Mouse (Mus musculus) lung, embryonic 14.5 days (tissue): ENCODE data around the gene Cga. TPM values are rescaled to one million over a fixed set of nuclear protein-coding genes. Genes with fewer than 3 reads are reported as not detected.
"Not testable (repeated sequence)": the region's sequence is repeated elsewhere in the genome, so short reads cannot be mapped to it uniquely, and the experiment has no call there.

ENCODE experiments used
- ATAC-seq: fragments of 200-750 bp; cut with Nextera tagmentation; 2 replicates; pipeline ENCODE4 v1.8.0; 2017; ENCODE audit warnings: mild to moderate bottlenecking, moderate TSS enrichment, moderate library complexity; ENCODE audit not compliant: insufficient read depth
- DNase-seq: peaks from one replicate; pipeline ENCODE4 v3.0.0-alpha.2; 2015
- H3K27ac ChIP-seq: fragments of 300-500 bp; sonication (generic); 2 replicates; pipeline ENCODE4 v1.5.1; 2014; ENCODE audit warnings: low read depth, mild to moderate bottlenecking, moderate library complexity
- H3K27me3 ChIP-seq: fragments of 300-500 bp; sonication (generic); 2 replicates; pipeline ENCODE4 v1.6.1; 2014; ENCODE audit warnings: low read length, control low read depth; ENCODE audit not compliant: insufficient read depth
- H3K36me3 ChIP-seq: fragments of 300-500 bp; sonication (generic); 2 replicates; pipeline ENCODE4 v1.6.1; 2014; ENCODE audit warnings: control low read depth; ENCODE audit not compliant: insufficient read depth
- H3K4me1 ChIP-seq: fragments of 300-500 bp; sonication (generic); 2 replicates; pipeline ENCODE4 v1.6.1; 2014; ENCODE audit warnings: antibody characterized with exemption, control low read depth; ENCODE audit not compliant: insufficient read depth
- H3K4me2 ChIP-seq: fragments of 300-500 bp; sonication (generic); 2 replicates; pipeline ENCODE4 v1.6.1; 2014; ENCODE audit warnings: mild to moderate bottlenecking
- H3K4me3 ChIP-seq: fragments of 300-500 bp; sonication (generic); 2 replicates; pipeline ENCODE4 v1.5.1; 2014; ENCODE audit warnings: low read depth, low read length
- H3K9ac ChIP-seq: fragments of 300-500 bp; sonication (generic); 2 replicates; pipeline ENCODE4 v1.6.1; 2014
- H3K9me3 ChIP-seq: fragments of 300-500 bp; sonication (generic); 2 replicates; pipeline ENCODE4 v1.6.1; 2016; ENCODE audit warnings: low read depth, low read length, control low read depth
- CTCF ChIP-seq: IDR thresholded peaks from 2 replicates; pipeline ENCODE4 v1.5.1; 2016; ENCODE audit warnings: antibody characterized with exemption, low read depth
- WGBS: fragments of 180-500 bp; shearing (Covaris S2); extraction: QIAGEN DNeasy Blood & Tissue Kit; methylation state at CpG from one replicate; pipeline ENCODE4 v1.1.7; 2014; 5-methylcytosine and 5-hydroxymethylcytosine counted together
- polyA plus RNA-seq: library from polyadenylated mRNA; unstranded; fragments of >200 nt; fragmentation: Nextera tagmentation; extraction: Ambion mirVana; gene quantifications from 2 replicates; pipeline ENCODE4 v1.2.1, GENCODE M21; 2014

The Cga gene
- polyA plus RNA-seq, 1 experiment from 2014 or later, result not detected

GRCm38 (mm10) chr4:34922177-34922870 lies 28.7 kb downstream of the Cga start:
- Histone ChIP-seq H3K36me3 (no peaks in the 10 kb centered on the region), H3K9me3 (no peaks in the 10 kb centered on the region), H3K4me1 (no peaks in the 10 kb centered on the region), H3K4me3 (no peak overlapping the region), H3K27me3 (no peaks in the 10 kb centered on the region), H3K9ac (no peak overlapping the region), H3K27ac (no peak overlapping the region), H3K4me2 (no peak overlapping the region)
- ATAC-seq (no peak), DNase-seq (peak; percentile 83)
- 62% methylated on average over 6 of the region's 6 CpGs for WGBS
- peak; percentile 93 for TF ChIP-seq CTCF

- not testable (repeated sequence) for H3K9me3 ChIP-seq, DNase-seq, H3K9ac ChIP-seq, H3K4me1 ChIP-seq, ATAC-seq, H3K27ac ChIP-seq, H3K27me3 ChIP-seq, H3K4me2 ChIP-seq, H3K36me3 ChIP-seq, H3K4me3 ChIP-seq
- WGBS, result 76% methylated on average over 7 of the region's 7 CpGs
Measured at GRCm38 (mm10) chr4:34928386-34928785, 34.8 kb downstream of the Cga start.

GRCm38 (mm10) chr4:34941046-34941445 lies 47.5 kb downstream of the Cga start:
- Histone ChIP-seq H3K4me3 (no peak overlapping the region), H3K9ac (no peak overlapping the region), H3K27me3 (no peaks in the 10 kb centered on the region), H3K27ac (no peak overlapping the region), H3K36me3 (no peaks in the 10 kb centered on the region), H3K4me1 (no peaks in the 10 kb centered on the region), H3K9me3 (no peaks in the 10 kb centered on the region), H3K4me2 (no peak overlapping the region)
- ATAC-seq (no peak), DNase-seq (no peak)
- WGBS, result 92% methylated on average over 25 of the region's 25 CpGs
- TF ChIP-seq CTCF, result no peak

- DNase-seq (no peak), ATAC-seq (no peak)
- no peaks in the 10 kb centered on the region for H3K27me3 ChIP-seq
- TF ChIP-seq CTCF, result no peak
- no peak overlapping the region for H3K27ac ChIP-seq
- no peak overlapping the region for H3K4me2 ChIP-seq
- H3K4me1 ChIP-seq, result no peaks in the 10 kb centered on the region
- no peak overlapping the region for H3K4me3 ChIP-seq
- H3K9ac ChIP-seq, result no peak overlapping the region
- no peaks in the 10 kb centered on the region for H3K36me3 ChIP-seq
- H3K9me3 ChIP-seq, result no peaks in the 10 kb centered on the region
Measured at GRCm38 (mm10) chr4:34947181-34947580, 53.6 kb downstream of the Cga start.

- DNase-seq (no peak), ATAC-seq (no peak)
- WGBS, result 71% methylated on average over 10 of the region's 10 CpGs
- Histone ChIP-seq H3K4me2 (no peak overlapping the region), H3K27ac (no peak overlapping the region), H3K4me1 (no peaks in the 10 kb centered on the region), H3K27me3 (no peaks in the 10 kb centered on the region), H3K9me3 (no peaks in the 10 kb centered on the region), H3K9ac (no peak overlapping the region), H3K36me3 (no peaks in the 10 kb centered on the region; the same call in 1 of the 2 replicates), H3K4me3 (no peak overlapping the region)
- TF ChIP-seq CTCF, result no peak
Measured at GRCm38 (mm10) chr4:34953716-34954115, 60.1 kb downstream of the Cga start.

Other genes with a start within 250 kb of the Cga start
- 52.5 and 59.4 TPM in 2 replicates for gene Slc35a1, start 206.3 kb upstream of the Cga start, polyA plus RNA-seq
- 0.16 and 1.5 TPM in 2 replicates for gene Cfap206, start 163.6 kb upstream of the Cga start, polyA plus RNA-seq
- not detected in 2 replicates for gene Gm136, start 137.5 kb upstream of the Cga start, polyA plus RNA-seq
- 42.6 and 42.8 TPM in 2 replicates for gene Smim8, start 115.4 kb upstream of the Cga start, polyA plus RNA-seq
- gene Zfp292, start 10.8 kb upstream of the Cga start, polyA plus RNA-seq, result 24.5 and 24.7 TPM in 2 replicates